Mouse (Mus musculus): ENCODE measurements around the gene Hils1.
A peak's percentile ranks its signal among the peaks of the same experiment; 100 is the strongest.

Hils1 gene

GRCm38 (mm10) chr11:94967419-94967818, at the start of gene Hils1:
TSS of gene Hils1 (plus strand) at chr11:94967593.
- no peak for DNase-seq

- no peak for DNase-seq
Observed at GRCm38 (mm10) chr11:94917717-94918116, 49.7 kb upstream of the Hils1 start.

GRCm38 (mm10) chr11:94920996-94921401, 46.4 kb upstream of the Hils1 start:
- DNase-seq, result no peak

- no peak for DNase-seq
Observed at GRCm38 (mm10) chr11:94924977-94925376, 42.4 kb upstream of the Hils1 start.

- DNase-seq, result no peak
Observed at GRCm38 (mm10) chr11:94926431-94926830, 41.0 kb upstream of the Hils1 start.

GRCm38 (mm10) chr11:94927771-94928291, 39.6 kb upstream of the Hils1 start:
- DNase-seq, result no peak

- DNase-seq, result no peak
Observed at GRCm38 (mm10) chr11:94928820-94929219, 38.6 kb upstream of the Hils1 start.

GRCm38 (mm10) chr11:94929599-94929998, 37.8 kb upstream of the Hils1 start:
- no peak for DNase-seq

- no peak for DNase-seq
Observed at GRCm38 (mm10) chr11:94930151-94930550, 37.2 kb upstream of the Hils1 start.

- no peak for DNase-seq
Observed at GRCm38 (mm10) chr11:94933584-94933983, 33.8 kb upstream of the Hils1 start.

GRCm38 (mm10) chr11:94934526-94934925, 32.9 kb upstream of the Hils1 start:
- no peak for DNase-seq

GRCm38 (mm10) chr11:94936045-94936444, 31.3 kb upstream of the Hils1 start, which contains the start of gene Col1a1:
TSS of gene Col1a1 (plus strand) at chr11:94936224.
- no peak for DNase-seq

- peak; percentile 79 for DNase-seq
Observed at GRCm38 (mm10) chr11:94936851-94937295, 30.5 kb upstream of the Hils1 start.

GRCm38 (mm10) chr11:94937335-94937781, 30.0 kb upstream of the Hils1 start:
- peak; percentile 67 for DNase-seq

- DNase-seq, result no peak
Observed at GRCm38 (mm10) chr11:94937787-94938186, 29.6 kb upstream of the Hils1 start.

GRCm38 (mm10) chr11:94938296-94938695, 29.1 kb upstream of the Hils1 start:
- DNase-seq, result no peak

GRCm38 (mm10) chr11:94939280-94939679, 28.1 kb upstream of the Hils1 start:
- peak; percentile 65 for DNase-seq

GRCm38 (mm10) chr11:94941121-94941520, 26.3 kb upstream of the Hils1 start:
- DNase-seq, result no peak

GRCm38 (mm10) chr11:94941776-94942175, 25.6 kb upstream of the Hils1 start:
- no peak for DNase-seq

- no peak for DNase-seq
Observed at GRCm38 (mm10) chr11:94942282-94943023, 24.9 kb upstream of the Hils1 start.

- DNase-seq, result no peak
Observed at GRCm38 (mm10) chr11:94943054-94943453, 24.3 kb upstream of the Hils1 start.

- DNase-seq, result no peak
Observed at GRCm38 (mm10) chr11:94944295-94944694, 23.1 kb upstream of the Hils1 start.

GRCm38 (mm10) chr11:94945236-94945635, 22.2 kb upstream of the Hils1 start:
- DNase-seq, result no peak

- no peak for DNase-seq
Observed at GRCm38 (mm10) chr11:94952169-94952568, 15.2 kb upstream of the Hils1 start.

- DNase-seq, result no peak
Observed at GRCm38 (mm10) chr11:94955103-94955502, 12.3 kb upstream of the Hils1 start.
